Mouse (Mus musculus) heart, adult 2 months (tissue): ENCODE data around the gene Aftph.

Source experiments
- CTCF ChIP-seq: fragments of 200-600 bp; IDR thresholded peaks from 2 replicates; pipeline ENCODE4 v1.8.1; 2022; ENCODE audit warnings: antibody characterized with exemption, mild to moderate bottlenecking, moderate library complexity
- POLR2A ChIP-seq: fragments of 200-500 bp; IDR thresholded peaks from 2 replicates; pipeline ENCODE4 v1.6.1; 2011; ENCODE audit warnings: mild to moderate bottlenecking, low read depth, low read length, control low read depth; ENCODE audit not compliant: insufficient read depth

DNA sequence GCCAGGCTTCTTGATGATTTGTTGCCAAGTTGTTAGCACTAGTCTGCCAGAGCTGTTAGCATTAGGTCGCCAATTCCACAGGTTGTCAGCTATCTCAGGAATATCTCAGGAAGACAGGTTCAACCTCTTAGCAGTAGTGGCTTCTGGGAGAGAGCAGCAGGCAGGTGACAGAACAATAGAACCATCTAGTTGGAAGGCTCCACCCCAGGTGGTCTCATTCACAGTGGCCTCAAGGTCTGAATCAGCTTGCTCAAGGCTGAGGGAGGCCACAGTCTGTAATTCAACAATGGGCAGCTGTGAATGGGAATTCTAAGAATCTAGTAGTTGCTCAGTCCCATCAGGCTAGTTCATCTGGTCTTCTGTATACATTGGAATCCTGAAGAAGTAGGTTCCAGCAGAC lies 31.3 kb upstream of the Aftph start:
- no peak for TF ChIP-seq POLR2A
- no peak for TF ChIP-seq CTCF
